Mouse (Mus musculus): ENCODE data around the gene Atp1a4. TPM values are rescaled to one million over a fixed set of nuclear protein-coding genes. Genes with fewer than 3 reads are reported as not detected.
"Not testable (repeated sequence)": the region's sequence is repeated elsewhere in the genome, so short reads cannot be mapped to it uniquely, and the experiment has no call there.

The Atp1a4 gene
- polyA plus RNA-seq, 1 experiment from 2014 or later: 0.10 TPM

- 83% methylated on average over 16 of the region's 16 CpGs for WGBS
- H3K9me3 ChIP-seq (replicated peaks): no peaks in the 10 kb centered on the region
- H3K27me3 ChIP-seq: no peaks in the 10 kb centered on the region
- no peak for ATAC-seq
- H3K9ac ChIP-seq: no peak overlapping the region
- 0 out of 2 replicates have a peak, but pooled peaks cover 6% of the 10 kb centered on the region for H3K36me3 ChIP-seq (ENCODE audit: poor library complexity, severe bottlenecking)
- H3K4me2 ChIP-seq: no peak overlapping the region
- no peak overlapping the region for H3K4me3 ChIP-seq
- H3K27ac ChIP-seq: no peak overlapping the region
- H3K4me1 ChIP-seq: no peaks in the 10 kb centered on the region
Measured at GRCm38 (mm10) chr1:172279768-172280509, 21.7 kb upstream of the Atp1a4 start.

- Histone ChIP-seq H3K4me2 (no peak overlapping the region), H3K27ac (no peak overlapping the region), H3K4me1 (no peaks in the 10 kb centered on the region), H3K27me3 (no peaks in the 10 kb centered on the region), H3K4me3 (no peak overlapping the region), H3K9me3 (replicated peaks) (no peaks in the 10 kb centered on the region), H3K9ac (no peak overlapping the region), H3K36me3 (ENCODE audit: poor library complexity, severe bottlenecking) (no peaks in the 10 kb centered on the region)
- ATAC-seq: no peak
- 93% methylated on average over 13 of the region's 13 CpGs for WGBS
Measured at GRCm38 (mm10) chr1:172278328-172278727, 20.1 kb upstream of the Atp1a4 start.

GRCm38 (mm10) chr1:172277172-172277571, 19.0 kb upstream of the Atp1a4 start:
- 73% methylated on average over 3 of the region's 3 CpGs for WGBS
- ATAC-seq: no peak
- Histone ChIP-seq H3K27me3 (no peaks in the 10 kb centered on the region), H3K27ac (no peak overlapping the region; the same call in 1 of the 2 replicates), H3K4me1 (peaks cover 1% of the 10 kb centered on the region; the same call in 1 of the 2 replicates), H3K4me3 (no peak overlapping the region), H3K9me3 (replicated peaks) (no peaks in the 10 kb centered on the region), H3K4me2 (no peak overlapping the region), H3K9ac (no peak overlapping the region), H3K36me3 (ENCODE audit: poor library complexity, severe bottlenecking) (no peaks in the 10 kb centered on the region)

GRCm38 (mm10) chr1:172274547-172274946, 16.3 kb upstream of the Atp1a4 start:
- H3K27me3 ChIP-seq: no peaks in the 10 kb centered on the region
- no peaks in the 10 kb centered on the region for H3K9me3 ChIP-seq (replicated peaks)
- no peak overlapping the region for H3K4me3 ChIP-seq
- no peak for ATAC-seq
- no peak overlapping the region for H3K9ac ChIP-seq
- H3K4me1 ChIP-seq: peaks cover 11% of the 10 kb centered on the region
- H3K4me2 ChIP-seq: no peak overlapping the region
- no peaks in the 10 kb centered on the region for H3K36me3 ChIP-seq (ENCODE audit: poor library complexity, severe bottlenecking)
- no peak overlapping the region for H3K27ac ChIP-seq
- WGBS: 79% methylated on average over 5 of the region's 5 CpGs

GRCm38 (mm10) chr1:172274116-172274515, 15.9 kb upstream of the Atp1a4 start:
- H3K4me1 ChIP-seq: peaks cover 11% of the 10 kb centered on the region
- no peak for ATAC-seq
- H3K4me2 ChIP-seq: no peak overlapping the region
- H3K36me3 ChIP-seq (ENCODE audit: poor library complexity, severe bottlenecking): no peaks in the 10 kb centered on the region
- 63% methylated on average over 5 of the region's 5 CpGs for WGBS
- H3K4me3 ChIP-seq: no peak overlapping the region
- no peak overlapping the region for H3K27ac ChIP-seq
- H3K9me3 ChIP-seq (replicated peaks): no peaks in the 10 kb centered on the region
- no peak overlapping the region for H3K9ac ChIP-seq
- H3K27me3 ChIP-seq: no peaks in the 10 kb centered on the region

- H3K9ac ChIP-seq: no peak overlapping the region
- no peak overlapping the region for H3K27ac ChIP-seq
- ATAC-seq: no peak
- H3K4me1 ChIP-seq: peaks cover 11% of the 10 kb centered on the region
- H3K27me3 ChIP-seq: no peaks in the 10 kb centered on the region
- H3K9me3 ChIP-seq (replicated peaks): no peaks in the 10 kb centered on the region
- no peaks in the 10 kb centered on the region for H3K36me3 ChIP-seq (ENCODE audit: poor library complexity, severe bottlenecking)
- H3K4me3 ChIP-seq: no peak overlapping the region
- 93% methylated on average over 6 of the region's 6 CpGs for WGBS
- no peak overlapping the region for H3K4me2 ChIP-seq
Measured at GRCm38 (mm10) chr1:172273386-172273785, 15.2 kb upstream of the Atp1a4 start.

- WGBS: 29% methylated on average over 10 of the region's 10 CpGs
- no peaks in the 10 kb centered on the region for H3K9me3 ChIP-seq (replicated peaks)
- no peaks in the 10 kb centered on the region for H3K27me3 ChIP-seq
- ATAC-seq: peak; percentile 92
- H3K4me2 ChIP-seq: no peak overlapping the region
- H3K27ac ChIP-seq: 0 out of 2 replicates have a peak overlapping the region, but pooled peaks have one; percentile 2
- H3K4me1 ChIP-seq: peaks cover 11% of the 10 kb centered on the region
- no peaks in the 10 kb centered on the region for H3K36me3 ChIP-seq (ENCODE audit: poor library complexity, severe bottlenecking)
- H3K4me3 ChIP-seq: no peak overlapping the region
- no peak overlapping the region for H3K9ac ChIP-seq
Measured at GRCm38 (mm10) chr1:172271765-172272164, 13.6 kb upstream of the Atp1a4 start.

GRCm38 (mm10) chr1:172271208-172271607, 13.0 kb upstream of the Atp1a4 start:
- Histone ChIP-seq H3K4me3 (no peak overlapping the region), H3K4me1 (peaks cover 11% of the 10 kb centered on the region), H3K4me2 (no peak overlapping the region), H3K27me3 (no peaks in the 10 kb centered on the region), H3K36me3 (ENCODE audit: poor library complexity, severe bottlenecking) (no peaks in the 10 kb centered on the region), H3K9ac (no peak overlapping the region), H3K27ac (0 out of 2 replicates have a peak overlapping the region, but pooled peaks have one; percentile 33), H3K9me3 (replicated peaks) (no peaks in the 10 kb centered on the region)
- ATAC-seq: peak; percentile 41; the same call in 1 of the 2 replicates
- 59% methylated on average over 3 of the region's 3 CpGs for WGBS

GRCm38 (mm10) chr1:172261477-172262078, 3.4 kb upstream of the Atp1a4 start, which contains the start of gene Igsf8:
Gene Igsf8 (plus strand): TSS chr1:172261641.
- Histone ChIP-seq H3K27ac (peak within 1 kb of the TSS; percentile 77), H3K9me3 (replicated peaks) (peaks cover 4% of the 10 kb centered on the region; the same call in 1 of the 2 replicates), H3K36me3 (ENCODE audit: poor library complexity, severe bottlenecking) (no peaks in the 10 kb centered on the region), H3K4me1 (peaks cover 10% of the 10 kb centered on the region), H3K4me3 (no peak within 1 kb of the TSS), H3K4me2 (peak within 1 kb of the TSS; percentile 25), H3K9ac (peak within 1 kb of the TSS; percentile 34; the same call in 1 of the 2 replicates), H3K27me3 (no peaks in the 10 kb centered on the region)
- WGBS: 9% methylated on average over 8 of the region's 8 CpGs
- ATAC-seq: 0 out of 2 replicates have a peak, but pooled peaks have one; percentile 58

- H3K9ac ChIP-seq: no peak overlapping the region
- WGBS: 34% methylated on average over 2 of the region's 2 CpGs
- ATAC-seq: peak; percentile 78
- no peaks in the 10 kb centered on the region for H3K9me3 ChIP-seq (replicated peaks)
- H3K27ac ChIP-seq: no peak overlapping the region; the same call in 1 of the 2 replicates
- no peak overlapping the region for H3K4me2 ChIP-seq
- H3K27me3 ChIP-seq: 0 out of 2 replicates have a peak, but pooled peaks cover 3% of the 10 kb centered on the region
- H3K4me1 ChIP-seq: peaks cover 25% of the 10 kb centered on the region
- no peak overlapping the region for H3K4me3 ChIP-seq
- H3K36me3 ChIP-seq (ENCODE audit: poor library complexity, severe bottlenecking): no peaks in the 10 kb centered on the region
Measured at GRCm38 (mm10) chr1:172247679-172248078, 10.5 kb downstream of the Atp1a4 start.

GRCm38 (mm10) chr1:172247216-172247615, 11.0 kb downstream of the Atp1a4 start:
- Histone ChIP-seq H3K9ac (no peak overlapping the region), H3K27ac (no peak overlapping the region), H3K27me3 (0 out of 2 replicates have a peak, but pooled peaks cover 3% of the 10 kb centered on the region), H3K36me3 (ENCODE audit: poor library complexity, severe bottlenecking) (no peaks in the 10 kb centered on the region), H3K4me3 (no peak overlapping the region), H3K4me2 (no peak overlapping the region), H3K9me3 (replicated peaks) (no peaks in the 10 kb centered on the region), H3K4me1 (peaks cover 29% of the 10 kb centered on the region)
- no peak for ATAC-seq
- WGBS: 70% methylated on average over 4 of the region's 4 CpGs

- H3K27ac ChIP-seq; H3K27me3 ChIP-seq; H3K9me3 ChIP-seq (replicated peaks); ATAC-seq; H3K9ac ChIP-seq; H3K4me3 ChIP-seq; H3K36me3 ChIP-seq (ENCODE audit: poor library complexity, severe bottlenecking): not testable (repeated sequence)
- WGBS: 59% methylated on average over 23 of the region's 23 CpGs
- Histone ChIP-seq H3K4me1 (peaks cover 44% of the 10 kb centered on the region), H3K4me2 (peak overlapping the region; percentile 25; the same call in 1 of the 2 replicates)
Measured at GRCm38 (mm10) chr1:172244645-172245044, 13.6 kb downstream of the Atp1a4 start.
